Mouse (Mus musculus): ENCODE measurements around the gene Zbtb45. TPM values are rescaled to one million over a fixed set of nuclear protein-coding genes. Genes with fewer than 3 reads are reported as not detected.

Gene Zbtb45
- polyA plus RNA-seq, 1 experiment from 2014 or later = 27.2 TPM

- H3K27me3 ChIP-seq = peaks cover 8% of the 10 kb centered on the region; the same call in 1 of the 2 replicates
- peak; percentile 85 for ATAC-seq (ENCODE audit: insufficient number of reproducible peaks, insufficient read depth, low FRiP score, low TSS enrichment, low read depth)
- H3K27ac ChIP-seq = peak overlapping the region; percentile 97
- peak overlapping the region; percentile 66 for H3K4me3 ChIP-seq
- H3K4me2 ChIP-seq = peak overlapping the region; percentile 75
- H3K36me3 ChIP-seq = peaks cover 35% of the 10 kb centered on the region
- H3K9ac ChIP-seq = peak overlapping the region; percentile 87
- WGBS = under 1% methylated on average over 42 of the region's 42 CpGs
- peaks cover 22% of the 10 kb centered on the region for H3K4me1 ChIP-seq
- H3K9me3 ChIP-seq = no peaks in the 10 kb centered on the region
Observed at GRCm38 (mm10) chr7:13009143-13010004, 460 bp downstream of the Zbtb45 start.

DNA sequence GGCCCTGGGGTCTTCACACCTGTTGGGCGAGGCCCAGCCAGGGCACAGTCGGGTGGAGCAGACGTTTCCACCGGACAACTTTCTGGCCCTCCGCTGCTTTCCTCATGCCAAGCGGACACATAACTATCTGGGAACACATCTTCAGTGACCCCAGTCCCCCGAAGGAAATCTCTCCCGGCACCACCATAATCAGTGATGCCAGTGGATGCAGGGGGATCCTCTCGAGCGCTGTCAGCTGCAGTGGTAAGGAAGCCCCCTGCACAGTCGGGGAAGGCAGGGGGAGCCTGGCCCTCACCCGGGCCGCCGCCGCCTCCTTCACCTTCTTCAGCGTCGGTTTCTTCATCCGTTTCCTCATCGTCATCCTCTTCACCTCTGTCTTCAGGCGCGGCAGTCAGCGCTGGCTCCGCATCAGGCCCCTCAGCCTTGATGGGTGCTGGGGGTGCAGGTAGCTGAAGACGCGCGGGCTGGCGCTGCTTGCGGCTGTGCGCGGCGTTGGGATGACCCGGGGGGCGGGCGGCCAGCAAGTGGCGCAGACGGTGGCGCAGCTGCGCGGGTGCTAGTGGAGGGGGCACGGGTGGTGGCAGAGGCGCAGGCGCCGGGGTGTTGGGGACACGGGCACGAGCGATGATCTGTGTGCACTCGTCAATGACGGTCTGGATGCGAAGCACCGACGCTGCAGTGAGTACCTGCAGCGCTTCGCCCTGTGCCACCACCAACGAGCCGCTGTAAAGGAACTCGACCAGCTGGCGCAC is 2.3 kb downstream of the Zbtb45 start:
- ATAC-seq (ENCODE audit: insufficient number of reproducible peaks, insufficient read depth, low FRiP score, low TSS enrichment, low read depth) = no peak
- Histone ChIP-seq H3K36me3 (peaks cover 46% of the 10 kb centered on the region), H3K4me1 (peaks cover 22% of the 10 kb centered on the region), H3K4me2 (peak overlapping the region; percentile 75), H3K9me3 (no peaks in the 10 kb centered on the region), H3K4me3 (no peak overlapping the region), H3K27me3 (peaks cover 8% of the 10 kb centered on the region; the same call in 1 of the 2 replicates), H3K27ac (no peak overlapping the region), H3K9ac (peak overlapping the region; percentile 87)
- WGBS = 50% methylated on average over 57 of the region's 57 CpGs

GRCm38 (mm10) chr7:13006531-13006930 is 3.3 kb downstream of the Zbtb45 start:
- Histone ChIP-seq H3K27me3 (peaks cover 8% of the 10 kb centered on the region; the same call in 1 of the 2 replicates), H3K4me2 (no peak overlapping the region), H3K4me1 (peaks cover 22% of the 10 kb centered on the region), H3K4me3 (no peak overlapping the region), H3K9ac (no peak overlapping the region), H3K36me3 (peaks cover 46% of the 10 kb centered on the region), H3K9me3 (no peaks in the 10 kb centered on the region), H3K27ac (no peak overlapping the region)
- 87% methylated on average over 10 of the region's 10 CpGs for WGBS
- ATAC-seq (ENCODE audit: insufficient number of reproducible peaks, insufficient read depth, low FRiP score, low TSS enrichment, low read depth) = no peak

GRCm38 (mm10) chr7:13006011-13006410 is 3.8 kb downstream of the Zbtb45 start:
- peaks cover 22% of the 10 kb centered on the region for H3K4me1 ChIP-seq
- H3K4me2 ChIP-seq = no peak overlapping the region
- no peak overlapping the region for H3K4me3 ChIP-seq
- H3K36me3 ChIP-seq = peaks cover 46% of the 10 kb centered on the region
- H3K9ac ChIP-seq = no peak overlapping the region
- ATAC-seq (ENCODE audit: insufficient number of reproducible peaks, insufficient read depth, low FRiP score, low TSS enrichment, low read depth) = no peak
- no peaks in the 10 kb centered on the region for H3K9me3 ChIP-seq
- H3K27ac ChIP-seq = no peak overlapping the region
- peaks cover 8% of the 10 kb centered on the region; the same call in 1 of the 2 replicates for H3K27me3 ChIP-seq
- 88% methylated on average over 17 of the region's 17 CpGs for WGBS

DNA sequence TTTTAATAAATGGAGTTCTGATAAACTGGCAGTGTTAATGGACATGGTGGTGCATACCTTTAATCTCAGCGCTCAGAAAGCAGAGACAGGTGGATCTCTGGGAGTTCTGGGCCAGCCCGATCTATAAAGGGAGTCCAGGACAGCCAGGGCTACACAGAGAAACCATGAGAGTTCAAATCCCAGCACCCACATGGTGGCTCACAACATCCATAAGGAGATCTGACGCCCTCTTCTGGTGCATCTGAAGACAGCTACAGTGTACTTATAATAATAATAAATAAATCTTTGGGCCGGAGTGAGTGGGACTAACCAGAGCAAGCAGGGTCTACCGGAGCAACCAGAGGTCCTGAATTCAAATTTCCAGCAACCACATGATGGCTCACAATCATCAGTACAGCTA is 6.5 kb downstream of the Zbtb45 start:
- H3K9ac ChIP-seq = no peak overlapping the region
- H3K4me2 ChIP-seq = no peak overlapping the region
- peaks cover 9% of the 10 kb centered on the region for H3K4me1 ChIP-seq
- H3K27me3 ChIP-seq = peaks cover 8% of the 10 kb centered on the region; the same call in 1 of the 2 replicates
- no peak overlapping the region for H3K27ac ChIP-seq
- peaks cover 46% of the 10 kb centered on the region for H3K36me3 ChIP-seq
- H3K9me3 ChIP-seq = no peaks in the 10 kb centered on the region
- no peak overlapping the region for H3K4me3 ChIP-seq
- ATAC-seq (ENCODE audit: insufficient number of reproducible peaks, insufficient read depth, low FRiP score, low TSS enrichment, low read depth) = no peak
- 73% methylated on average over 5 of the region's 5 CpGs for WGBS

DNA sequence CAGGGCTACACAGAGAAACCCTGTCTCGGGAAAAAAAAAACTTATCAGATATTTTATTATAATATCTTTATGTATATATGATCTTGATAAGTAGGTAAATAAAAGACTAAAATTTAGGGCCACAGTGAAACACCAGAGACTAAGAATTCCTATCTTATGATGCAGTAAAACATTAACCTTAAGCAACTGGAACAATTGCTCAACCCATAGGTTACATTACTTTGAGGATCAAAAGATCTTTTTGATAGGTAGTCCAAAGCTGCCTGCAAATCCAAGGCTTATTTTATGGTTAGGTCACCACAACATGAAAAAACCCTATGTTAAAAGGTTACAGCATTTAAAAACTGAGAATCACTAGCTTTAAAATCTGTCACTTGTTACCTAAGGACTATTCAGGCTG is 8.2 kb downstream of the Zbtb45 start:
- Histone ChIP-seq H3K4me3 (no peak overlapping the region), H3K27me3 (no peaks in the 10 kb centered on the region), H3K4me2 (no peak overlapping the region), H3K9ac (no peak overlapping the region), H3K36me3 (peaks cover 30% of the 10 kb centered on the region), H3K27ac (no peak overlapping the region), H3K4me1 (no peaks in the 10 kb centered on the region), H3K9me3 (no peaks in the 10 kb centered on the region)
- no peak for ATAC-seq (ENCODE audit: insufficient number of reproducible peaks, insufficient read depth, low FRiP score, low TSS enrichment, low read depth)
- WGBS = 62% methylated on average over 1 of the region's 1 CpGs

- Histone ChIP-seq H3K4me2 (no peak within 1 kb of the TSS), H3K27ac (no peak within 1 kb of the TSS), H3K4me1 (no peaks in the 10 kb centered on the region), H3K27me3 (no peaks in the 10 kb centered on the region), H3K4me3 (no peak within 1 kb of the TSS), H3K9me3 (no peaks in the 10 kb centered on the region), H3K36me3 (peaks cover 7% of the 10 kb centered on the region), H3K9ac (no peak within 1 kb of the TSS)
- 67% methylated on average over 3 of the region's 3 CpGs for WGBS
- ATAC-seq (ENCODE audit: insufficient number of reproducible peaks, insufficient read depth, low FRiP score, low TSS enrichment, low read depth) = no peak
Observed at GRCm38 (mm10) chr7:12998851-12999250, 11.0 kb downstream of the Zbtb45 start, which contains the start of gene Trim28. Trim28 (plus strand) TSS chr7:12999114.

DNA sequence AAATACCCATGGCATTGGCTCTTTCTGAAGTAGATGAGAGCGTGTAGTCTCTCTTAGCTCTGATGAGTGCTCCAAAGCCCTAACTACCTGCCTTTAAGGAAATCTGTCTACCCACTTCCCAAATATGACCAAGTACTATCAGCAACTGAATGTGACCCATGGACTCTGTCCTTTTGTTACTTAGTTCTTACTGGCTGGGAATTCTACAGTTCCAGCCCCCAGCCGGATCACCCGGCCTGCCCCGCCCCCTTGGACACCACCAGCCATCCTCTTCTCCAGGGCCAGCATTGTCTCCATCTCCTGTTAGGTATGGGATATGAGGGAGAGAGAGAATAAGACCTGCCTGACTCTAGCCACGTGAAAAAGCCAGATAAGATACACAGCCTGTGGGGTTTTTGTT is 11.8 kb downstream of the Zbtb45 start, which contains the start of gene Slc27a5:
Gene Slc27a5, minus strand, starts transcription at position 140 of the 400 bp plus-strand sequence.
- 74% methylated on average over 5 of the region's 5 CpGs for WGBS
- ATAC-seq (ENCODE audit: insufficient number of reproducible peaks, insufficient read depth, low FRiP score, low TSS enrichment, low read depth) = no peak
- no peak within 1 kb of the TSS for H3K4me2 ChIP-seq
- H3K27me3 ChIP-seq = no peaks in the 10 kb centered on the region
- no peaks in the 10 kb centered on the region for H3K36me3 ChIP-seq
- no peak within 1 kb of the TSS for H3K9ac ChIP-seq
- no peaks in the 10 kb centered on the region for H3K4me1 ChIP-seq
- H3K27ac ChIP-seq = no peak within 1 kb of the TSS
- H3K9me3 ChIP-seq = no peaks in the 10 kb centered on the region
- no peak within 1 kb of the TSS for H3K4me3 ChIP-seq

- no peak overlapping the region for H3K27ac ChIP-seq
- H3K36me3 ChIP-seq = no peaks in the 10 kb centered on the region
- H3K9me3 ChIP-seq = no peaks in the 10 kb centered on the region
- H3K9ac ChIP-seq = no peak overlapping the region
- 70% methylated on average over 5 of the region's 5 CpGs for WGBS
- H3K4me2 ChIP-seq = no peak overlapping the region
- H3K4me3 ChIP-seq = no peak overlapping the region
- no peaks in the 10 kb centered on the region for H3K4me1 ChIP-seq
- no peaks in the 10 kb centered on the region for H3K27me3 ChIP-seq
- no peak for ATAC-seq (ENCODE audit: insufficient number of reproducible peaks, insufficient read depth, low FRiP score, low TSS enrichment, low read depth)
Observed at GRCm38 (mm10) chr7:12997230-12997629, 12.6 kb downstream of the Zbtb45 start.

DNA sequence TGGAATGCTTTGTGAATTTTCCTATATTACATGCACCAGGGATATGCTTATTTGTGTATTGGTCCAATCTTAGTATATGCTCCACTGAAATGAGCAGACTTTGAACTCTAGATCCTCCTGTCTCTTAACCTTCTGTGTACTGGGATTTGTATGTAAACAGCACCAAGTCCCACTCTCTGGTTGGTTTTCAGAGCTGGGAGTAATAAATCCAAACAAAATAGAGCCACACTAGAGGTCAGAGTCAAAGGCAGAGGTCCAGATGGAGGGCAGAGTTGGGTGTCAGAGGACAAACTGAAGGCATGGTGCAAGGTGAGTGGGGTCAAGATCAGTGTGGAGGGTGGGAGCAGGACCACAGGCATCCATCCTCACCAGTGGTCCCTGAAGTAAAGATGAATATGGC is 14.0 kb downstream of the Zbtb45 start:
- no peak overlapping the region for H3K4me2 ChIP-seq
- H3K27me3 ChIP-seq = no peaks in the 10 kb centered on the region
- no peaks in the 10 kb centered on the region for H3K4me1 ChIP-seq
- no peak for ATAC-seq (ENCODE audit: insufficient number of reproducible peaks, insufficient read depth, low FRiP score, low TSS enrichment, low read depth)
- no peak overlapping the region for H3K27ac ChIP-seq
- no peaks in the 10 kb centered on the region for H3K36me3 ChIP-seq
- H3K9me3 ChIP-seq = no peaks in the 10 kb centered on the region
- no peak overlapping the region for H3K9ac ChIP-seq
- H3K4me3 ChIP-seq = no peak overlapping the region

GRCm38 (mm10) chr7:12993148-12993547 is 16.7 kb downstream of the Zbtb45 start:
- no peak overlapping the region for H3K4me2 ChIP-seq
- no peaks in the 10 kb centered on the region for H3K4me1 ChIP-seq
- no peaks in the 10 kb centered on the region for H3K27me3 ChIP-seq
- no peak overlapping the region for H3K4me3 ChIP-seq
- H3K9me3 ChIP-seq = no peaks in the 10 kb centered on the region
- no peaks in the 10 kb centered on the region for H3K36me3 ChIP-seq
- no peak for ATAC-seq (ENCODE audit: insufficient number of reproducible peaks, insufficient read depth, low FRiP score, low TSS enrichment, low read depth)
- 87% methylated on average over 10 of the region's 10 CpGs for WGBS
- H3K9ac ChIP-seq = no peak overlapping the region
- H3K27ac ChIP-seq = no peak overlapping the region
